Mouse (Mus musculus) bone marrow macrophage, adult 2 months (primary cell): ENCODE measurements around the gene Cldn7. TPM values are rescaled to one million over a fixed set of nuclear protein-coding genes. Genes with fewer than 3 reads are reported as not detected.
A peak's percentile ranks its signal among the peaks of the same experiment; 100 is the strongest.

ENCODE experiments used
- H3K27ac ChIP-seq: 2 replicates; pipeline ENCODE4 v1.5.1; 2012; ENCODE audit warnings: low read depth, low read length; ENCODE audit not compliant: insufficient read depth
- H3K4me1 ChIP-seq: 2 replicates; pipeline ENCODE4 v1.6.1; 2012; ENCODE audit warnings: low read length; ENCODE audit not compliant: control insufficient read depth, insufficient read depth
- H3K4me3 ChIP-seq: 2 replicates; pipeline ENCODE4 v1.5.1; 2012; ENCODE audit warnings: mild to moderate bottlenecking, low read length, moderate library complexity; ENCODE audit not compliant: insufficient read depth
- CTCF ChIP-seq: IDR thresholded peaks from 2 replicates; pipeline ENCODE4 v1.5.1; 2012; ENCODE audit warnings: low read depth, mild to moderate bottlenecking, low read length, moderate library complexity
- POLR2A ChIP-seq: IDR thresholded peaks from 2 replicates; pipeline ENCODE4 v1.6.1; 2012; ENCODE audit warnings: mild to moderate bottlenecking, low read depth, low read length, borderline replicate concordance
- polyA plus RNA-seq: library from polyadenylated mRNA; stranded (reverse); fragments of >200 nt; gene quantifications from 2 replicates; pipeline ENCODE4 v1.2.4, GENCODE M21; 2012; ENCODE audit not compliant: missing spikeins, insufficient read depth, insufficient read length

Cldn7 gene
- polyA plus RNA-seq, 1 experiment: not detected

DNA sequence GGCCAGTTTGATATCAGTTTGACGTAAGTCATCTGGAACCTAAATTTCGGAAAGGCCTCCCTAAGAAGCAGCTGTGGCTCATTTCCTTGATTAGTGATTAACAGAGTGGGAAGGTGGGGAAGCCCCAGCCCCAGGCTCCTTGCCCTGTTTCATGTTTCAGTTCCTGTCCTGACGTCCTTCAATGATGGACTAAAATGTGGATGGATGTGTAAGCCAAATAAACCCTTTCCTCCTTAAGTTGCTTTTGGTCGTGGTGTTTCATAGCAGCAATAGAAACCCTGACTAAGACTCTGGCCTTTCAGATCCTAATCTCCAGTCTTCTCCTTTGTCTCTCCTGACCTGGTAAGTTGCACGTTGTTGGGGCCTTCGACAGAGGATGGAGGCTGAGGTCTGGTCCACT is 5.6 kb downstream of the Cldn7 start:
- Histone ChIP-seq H3K4me3 (no peak overlapping the region), H3K4me1 (peaks cover 8% of the 10 kb centered on the region), H3K27ac (no peak overlapping the region)
- TF ChIP-seq POLR2A (no peak), CTCF (no peak)

DNA sequence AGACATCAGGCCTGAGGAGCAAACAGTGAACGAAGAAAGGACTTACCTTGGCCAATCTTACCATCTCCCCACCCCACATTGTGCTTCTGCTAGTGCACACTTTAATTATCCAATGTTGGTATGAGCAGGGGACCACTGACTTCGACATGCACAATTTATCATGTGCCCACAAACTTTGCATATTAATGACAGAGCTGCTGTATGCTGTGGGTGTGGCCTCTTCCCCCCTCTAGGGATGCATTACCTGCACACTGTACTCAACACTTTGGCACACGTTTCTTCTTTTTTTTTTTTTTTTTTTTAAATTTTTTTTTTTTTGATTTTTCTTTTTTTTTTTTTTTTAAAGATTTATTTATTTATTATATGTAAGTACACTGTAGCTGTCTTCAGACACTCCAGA is 6.2 kb downstream of the Cldn7 start:
- H3K4me3 ChIP-seq: no peak overlapping the region
- H3K27ac ChIP-seq: no peak overlapping the region
- H3K4me1 ChIP-seq: peaks cover 8% of the 10 kb centered on the region
- TF ChIP-seq POLR2A (no peak), CTCF (no peak)

DNA sequence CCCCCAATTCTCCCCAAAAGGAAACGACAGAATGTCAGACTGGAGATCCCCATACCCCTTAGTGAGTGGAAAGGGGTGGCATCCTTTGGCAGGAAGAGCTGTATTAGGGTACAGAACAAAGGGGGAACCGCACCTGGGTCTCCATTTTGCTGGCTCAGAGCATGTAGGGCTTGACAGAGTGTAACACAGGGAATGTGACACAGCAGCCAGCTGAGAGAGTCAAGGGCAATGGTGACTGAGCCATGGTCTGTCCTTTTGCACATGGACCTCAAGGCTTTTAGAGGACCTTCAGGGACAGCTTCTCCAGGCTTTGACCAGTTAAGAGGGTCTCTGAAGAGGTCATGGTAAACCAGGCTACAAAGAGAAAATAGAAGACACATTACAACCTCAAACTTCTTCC is 10.3 kb downstream of the Cldn7 start:
- Histone ChIP-seq H3K4me3 (no peak overlapping the region), H3K4me1 (peaks cover 12% of the 10 kb centered on the region), H3K27ac (no peak overlapping the region)
- TF ChIP-seq CTCF (no peak), POLR2A (no peak)

DNA sequence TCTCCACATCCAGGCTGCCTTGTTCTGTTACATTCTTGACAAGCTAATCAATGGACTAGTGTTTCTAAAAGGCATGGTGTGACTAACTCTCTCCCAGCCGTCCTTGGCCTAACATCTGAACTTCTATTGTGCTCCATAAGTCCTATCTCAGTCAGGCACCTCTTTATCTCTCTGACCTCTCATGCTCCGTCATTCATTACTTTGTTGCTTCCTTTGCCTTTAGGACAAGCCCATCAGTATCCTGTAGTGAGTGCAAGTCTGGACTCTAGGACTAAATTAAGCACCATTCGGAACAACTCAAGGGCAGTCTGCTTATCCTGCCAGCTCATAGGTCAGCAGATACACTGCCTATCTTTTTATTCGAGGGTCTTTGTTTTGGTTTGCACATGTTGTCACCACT is 11.7 kb downstream of the Cldn7 start:
- Histone ChIP-seq H3K27ac (no peak overlapping the region), H3K4me3 (no peak overlapping the region), H3K4me1 (peaks cover 12% of the 10 kb centered on the region)
- TF ChIP-seq CTCF (no peak), POLR2A (no peak)

DNA sequence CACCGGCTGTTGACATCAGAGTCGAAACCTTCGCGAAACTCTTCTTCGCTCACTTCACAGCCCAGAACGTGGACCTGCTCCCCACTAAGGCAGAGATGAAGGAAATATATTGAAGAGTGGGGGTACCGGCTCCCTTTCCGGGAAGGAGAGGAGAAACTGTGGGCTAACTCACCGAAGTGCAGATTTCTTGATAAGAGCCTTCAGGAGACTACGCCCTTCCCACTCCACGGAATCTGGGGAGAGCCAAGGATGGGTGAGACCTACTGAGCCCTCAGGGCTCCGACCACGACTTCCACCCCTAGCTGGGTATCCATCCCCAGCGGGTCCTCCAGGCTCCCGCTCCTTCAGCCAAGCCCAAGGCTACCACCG is 15.2 kb downstream of the Cldn7 start:
- peak overlapping the region; percentile 91 for H3K4me3 ChIP-seq
- TF ChIP-seq POLR2A (no peak), CTCF (no peak)
- peaks cover 13% of the 10 kb centered on the region for H3K4me1 ChIP-seq
- H3K27ac ChIP-seq: peak overlapping the region; percentile 37

DNA sequence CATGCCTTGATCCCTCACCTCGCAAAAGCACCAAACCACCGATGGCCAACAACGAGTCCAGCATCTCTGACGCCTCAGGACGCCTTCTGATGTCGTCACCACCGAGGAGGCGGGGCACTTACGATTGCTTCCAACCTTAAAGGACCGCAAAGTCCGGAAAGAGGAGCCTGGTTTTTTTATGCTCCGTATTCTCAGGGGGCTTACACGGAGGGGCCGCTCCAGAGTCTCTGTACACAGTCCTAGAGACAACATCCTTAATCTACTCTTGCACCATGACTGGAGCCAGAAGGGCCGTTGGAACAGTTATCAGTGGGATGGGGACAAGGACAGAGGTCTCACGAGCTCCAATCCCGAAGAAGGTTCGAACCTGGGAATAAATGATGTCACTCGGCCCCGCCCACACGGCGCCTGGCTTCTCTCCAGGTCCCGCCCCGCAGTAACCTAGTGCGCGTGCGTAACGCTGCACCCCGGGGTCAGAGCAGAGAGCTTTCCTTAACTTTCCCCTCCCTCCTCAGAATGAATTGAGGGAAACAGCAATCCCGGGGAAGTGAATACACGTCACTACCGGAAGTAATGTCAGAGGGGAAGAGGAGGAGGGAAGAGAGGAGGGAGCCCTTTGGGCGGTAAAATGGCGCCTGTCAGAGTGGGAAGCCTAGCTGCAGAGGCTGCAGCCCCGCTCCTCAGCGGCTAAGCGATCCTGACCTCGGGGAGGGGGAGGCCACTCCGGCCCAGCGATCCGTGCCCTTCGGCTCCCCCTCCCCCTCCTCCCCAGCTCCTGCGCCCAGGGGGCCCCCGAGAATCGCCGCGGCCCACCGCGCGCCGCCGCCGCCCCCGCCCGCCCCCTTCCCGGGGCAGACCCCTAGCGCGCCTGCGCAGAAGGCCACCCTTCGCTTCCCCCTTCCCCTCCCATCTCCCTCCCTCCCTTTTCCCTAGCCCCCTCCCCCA is 15.9 kb downstream of the Cldn7 start:
- TF ChIP-seq CTCF (no peak), POLR2A (peak; percentile 5; the same call in 1 of the 2 replicates)
- Histone ChIP-seq H3K4me1 (peaks cover 13% of the 10 kb centered on the region), H3K4me3 (peak overlapping the region; percentile 99), H3K27ac (peak overlapping the region; percentile 97)

DNA sequence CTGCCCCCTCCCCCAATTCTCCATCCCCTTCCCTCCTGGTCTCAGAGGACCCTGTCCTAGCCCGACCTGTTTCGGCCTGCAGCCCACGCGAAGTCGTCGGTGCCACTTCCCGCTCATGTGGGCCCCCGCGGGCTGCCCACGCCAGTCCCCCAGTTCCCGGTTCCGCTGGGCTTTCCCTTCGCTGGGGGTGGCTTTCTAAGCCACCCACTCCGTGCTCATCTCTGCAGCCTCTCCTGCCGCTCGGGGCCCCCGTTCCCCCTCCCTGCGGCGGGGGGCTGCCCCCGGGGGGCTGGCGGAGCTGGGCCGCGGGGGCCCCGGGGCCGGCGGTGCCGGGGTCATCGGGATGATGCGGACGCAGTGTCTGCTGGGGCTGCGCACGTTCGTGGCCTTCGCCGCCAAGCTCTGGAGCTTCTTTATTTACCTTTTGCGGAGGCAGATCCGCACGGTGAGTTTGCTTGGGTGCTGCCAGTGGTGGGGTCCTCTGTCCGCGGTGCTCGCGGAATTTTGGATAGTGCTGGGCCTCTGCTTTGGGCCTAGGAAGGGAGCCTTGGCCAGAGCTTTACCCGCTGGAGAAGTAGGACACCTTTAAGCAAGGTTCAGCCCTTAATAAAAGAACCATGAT is 16.7 kb downstream of the Cldn7 start, which contains the start of gene Ctdnep1:
Gene Ctdnep1, plus strand, starts transcription at position 16 of the 622 bp plus-strand sequence.
- Histone ChIP-seq H3K4me3 (peak within 1 kb of the TSS; percentile 99), H3K4me1 (peaks cover 13% of the 10 kb centered on the region), H3K27ac (peak within 1 kb of the TSS; percentile 97)
- TF ChIP-seq POLR2A: no peak
- no peak for TF ChIP-seq CTCF

DNA sequence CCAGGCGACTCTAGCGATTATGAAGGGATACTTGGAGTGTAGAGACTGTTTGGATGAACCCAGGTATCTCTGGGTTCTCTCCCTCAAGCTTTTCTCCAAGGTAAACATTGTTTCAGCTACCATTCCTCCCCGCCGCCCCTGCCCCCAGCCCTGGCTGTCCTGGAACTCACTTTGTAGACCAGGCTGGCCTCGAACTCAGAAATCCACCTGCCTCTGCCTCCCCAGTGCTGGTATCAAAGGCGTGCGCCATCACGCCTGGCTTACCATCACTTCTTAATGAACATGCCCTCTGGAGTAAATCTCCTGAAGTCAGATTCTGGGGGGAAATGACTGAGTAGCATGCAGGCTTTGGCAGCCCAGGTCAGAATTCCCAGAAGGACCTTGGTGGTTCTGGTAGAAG is 17.6 kb downstream of the Cldn7 start, which contains the start of gene Elp5:
Gene Elp5, minus strand, starts transcription at position 293 of the 400 bp plus-strand sequence.
- H3K4me3 ChIP-seq: peak within 1 kb of the TSS; percentile 99
- H3K27ac ChIP-seq: peak within 1 kb of the TSS; percentile 81
- no peak for TF ChIP-seq POLR2A
- no peak for TF ChIP-seq CTCF
- H3K4me1 ChIP-seq: peaks cover 13% of the 10 kb centered on the region

DNA sequence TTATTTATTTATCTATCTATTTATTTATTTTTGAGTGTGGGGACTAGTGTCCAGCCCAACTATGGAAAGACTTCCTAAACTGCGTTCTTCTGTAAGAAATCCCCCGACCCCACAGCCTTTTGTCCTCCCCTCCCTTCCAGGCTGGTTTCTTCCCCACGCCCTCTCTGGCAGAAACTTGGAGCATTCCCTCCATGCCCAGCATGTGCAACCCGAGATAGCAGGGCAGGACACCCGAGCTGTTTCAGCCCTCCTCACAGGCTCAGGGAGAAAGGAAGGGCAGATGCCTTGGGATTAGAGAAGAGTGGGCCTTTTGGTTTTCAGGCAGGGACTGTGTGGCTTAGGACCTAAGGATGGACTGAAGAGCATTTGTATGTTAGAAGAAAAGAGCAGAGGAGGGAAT is 18.3 kb downstream of the Cldn7 start:
- TF ChIP-seq POLR2A: no peak
- TF ChIP-seq CTCF: no peak
- H3K27ac ChIP-seq: no peak overlapping the region
- peak overlapping the region; percentile 99; the same call in 1 of the 2 replicates for H3K4me3 ChIP-seq

DNA sequence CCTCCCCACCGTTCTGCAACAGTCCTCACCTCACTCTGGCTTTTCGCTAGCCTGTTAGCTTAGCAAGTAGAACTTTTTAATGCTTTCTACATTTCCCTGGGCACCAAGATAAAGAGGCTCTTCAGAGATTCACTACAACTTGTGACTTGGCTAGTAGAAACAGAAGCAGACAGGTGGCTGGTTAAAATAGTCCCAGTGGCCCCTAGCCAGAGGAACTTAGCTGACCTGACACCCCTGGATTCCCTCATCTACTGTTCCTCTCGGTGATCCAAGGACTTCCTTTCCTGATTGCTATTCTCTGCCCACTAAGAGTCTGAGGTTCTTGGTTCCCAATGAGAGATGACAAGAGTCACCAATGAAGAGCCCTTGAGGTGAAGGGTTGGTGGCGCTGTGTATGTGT is 18.8 kb downstream of the Cldn7 start:
- Histone ChIP-seq H3K4me3 (no peak overlapping the region), H3K27ac (no peak overlapping the region), H3K4me1 (peaks cover 13% of the 10 kb centered on the region)
- no peak for TF ChIP-seq CTCF
- no peak for TF ChIP-seq POLR2A

More for the DNA sequence above, 18.3 kb downstream of the Cldn7 start:
- H3K4me1 ChIP-seq: peaks cover 13% of the 10 kb centered on the region
